14 mouse cellular contexts compared by ENCODE assay signal in genomic region chr16:18870495-18870894, GRCm38 (mm10). TPM values are rescaled to one million over a fixed set of nuclear protein-coding genes. Genes with fewer than 3 reads are reported as not detected.
DNase-seq lines count a peak whose midpoint lies in the region; ATAC-seq and TF ChIP-seq lines count a peak whose summit lies in the region.
"Not testable (repeated sequence)": the region's sequence is repeated elsewhere in the genome, so short reads cannot be mapped to it uniquely, and the experiment has no call there.
"Had no signal": no experiment of that assay in that cellular context is flagged by ENCODE, and none has a peak within 500 bp of the region (broad histone marks: within the 10 kb centered on the region; RNA-seq: fewer than 3 reads in every experiment).

No protein-coding gene starts in this region.

- peak; percentile 22 for DNase-seq in c-Kit-positive CD71-positive TER-119-positive erythroid progenitor cells, embryonic 14.5 days (ENCODE audit: low spot score)
- peak; percentile 36 for DNase-seq in heart, adult 11 months
- DNase-seq in liver, embryonic 14.5 days (ENCODE audit: low read depth in 3 of 3, low spot score in 3 of 3), result peak in 1 of 3 experiments; percentile 39

- H3K4me3 ChIP-seq in liver, embryonic 12.5 days; liver, embryonic 14.5 days (ENCODE audit: insufficient read depth in 1 of 2, low read depth in 2 of 2, low read length in 2 of 2); liver, embryonic 16.5 days (ENCODE audit: low read depth, low read length): not testable (repeated sequence)

- not testable (repeated sequence) for H3K9me3 ChIP-seq in liver, embryonic 12.5 days (replicated peaks); liver, embryonic 14.5 days (ENCODE audit: control insufficient read depth, low read length); liver, embryonic 16.5 days (replicated peaks; ENCODE audit: control insufficient read depth, low read length)

- H3K36me3 ChIP-seq in liver, embryonic 12.5 days, result peaks cover 48% of the 10 kb centered on the region
- H3K36me3 ChIP-seq in liver, embryonic 14.5 days (replicated peaks; ENCODE audit: control insufficient read depth, insufficient read depth, low read depth), result peaks cover 32% of the 10 kb centered on the region
- H3K36me3 ChIP-seq in liver, embryonic 16.5 days (ENCODE audit: control insufficient read depth, insufficient read depth), result peaks cover 18% of the 10 kb centered on the region; the same call in 1 of the 2 replicates

- TF ChIP-seq EP300 in liver, embryonic 14.5 days (IDR thresholded peaks at IDR 0.05; ENCODE audit: low read depth), result not testable (repeated sequence)

- not testable (repeated sequence) for H3K27me3 ChIP-seq in liver, embryonic 12.5 days (replicated peaks); liver, embryonic 14.5 days (ENCODE audit: control insufficient read depth, insufficient read depth, low read length); liver, embryonic 16.5 days (ENCODE audit: control insufficient read depth, insufficient read depth, low read depth, low read length)

- H3K4me1 ChIP-seq in liver, embryonic 12.5 days, result peaks cover 26% of the 10 kb centered on the region
- peaks cover 11 to 18% of the 10 kb centered on the region in 2 experiments for H3K4me1 ChIP-seq in liver, embryonic 14.5 days (replicated peaks; ENCODE audit: control insufficient read depth in 2 of 2, insufficient read depth in 2 of 2, low read length in 1 of 2)
- peaks cover 14% of the 10 kb centered on the region for H3K4me1 ChIP-seq in liver, embryonic 16.5 days (ENCODE audit: control insufficient read depth, low read depth, low read length)

- not testable (repeated sequence) for TF ChIP-seq CTCF in liver, embryonic 14.5 days (IDR thresholded peaks at IDR 0.05; ENCODE audit: low read depth)

- ATAC-seq in liver, embryonic 12.5 days, result peak; percentile 64; the same call in 1 of the 2 replicates
- ATAC-seq in liver, embryonic 14.5 days (ENCODE audit: insufficient read depth), result peak; percentile 39; the same call in 1 of the 2 replicates
- ATAC-seq in liver, embryonic 16.5 days (ENCODE audit: low read depth), result 0 out of 2 replicates have a peak, but pooled peaks have one; percentile 47

- not testable (repeated sequence) for H3K9ac ChIP-seq in liver, embryonic 12.5 days; liver, embryonic 14.5 days (replicated peaks); liver, embryonic 16.5 days (ENCODE audit: low read depth, low read length)

- H3K4me2 ChIP-seq in liver, embryonic 12.5 days, result peak overlapping the region; percentile 29
- H3K4me2 ChIP-seq in liver, embryonic 14.5 days (ENCODE audit: low read depth), result peak overlapping the region; percentile 32
- H3K4me2 ChIP-seq in liver, embryonic 16.5 days (ENCODE audit: low read depth, low read length), result not testable (repeated sequence)

- H3K27ac ChIP-seq in liver, embryonic 12.5 days; liver, embryonic 14.5 days; liver, embryonic 16.5 days (ENCODE audit: low read length): not testable (repeated sequence)

- WGBS in liver, embryonic 12.5 days (ENCODE audit: insufficient replicate concordance), result 67% methylated on average over 1 of the region's 1 CpGs
- 33% methylated on average over 1 of the region's 1 CpGs for WGBS in liver, embryonic 14.5 days (ENCODE audit: insufficient replicate concordance)
- WGBS in liver, embryonic 16.5 days (ENCODE audit: insufficient replicate concordance), result 46% methylated on average over 1 of the region's 1 CpGs

RNA-seq across cellular contexts. Expression of gene Mrpl40, which starts 6.2 kb away (rescaled TPM):
- polyA plus RNA-seq in liver, embryonic 12.5 days (2016; fragmentation: Nextera tagmentation; extraction: Ambion mirVana), result 96.1 and 99.3 TPM in 2 replicates
- polyA plus RNA-seq in liver, embryonic 14.5 days (2012; rRNA removed), result 12.0 and 18.7 TPM in 2 replicates
- polyA plus RNA-seq in liver, embryonic 14.5 days (2014; fragmentation: Nextera tagmentation; extraction: Ambion mirVana), result 52.7 and 53.8 TPM in 2 replicates
- 46.4 and 51.8 TPM in 2 replicates for polyA plus RNA-seq in liver, embryonic 16.5 days (2015; fragmentation: Nextera tagmentation; extraction: Ambion mirVana)

RNA-seq across cellular contexts. Expression of gene Hira, which starts 6.3 kb away (rescaled TPM):
- polyA plus RNA-seq in liver, embryonic 12.5 days (2016; fragmentation: Nextera tagmentation; extraction: Ambion mirVana), result 13.6 and 15.2 TPM in 2 replicates
- polyA plus RNA-seq in liver, embryonic 14.5 days (2012; rRNA removed), result 23.2 and 23.7 TPM in 2 replicates
- 4.9 and 5.9 TPM in 2 replicates for polyA plus RNA-seq in liver, embryonic 14.5 days (2014; fragmentation: Nextera tagmentation; extraction: Ambion mirVana)
- polyA plus RNA-seq in liver, embryonic 16.5 days (2015; fragmentation: Nextera tagmentation; extraction: Ambion mirVana), result 2.2 and 3.0 TPM in 2 replicates

RNA-seq across cellular contexts. Expression of gene Gm28539, which starts 34.1 kb away (rescaled TPM):
- not detected in 2 replicates for polyA plus RNA-seq in liver, embryonic 12.5 days (2016; fragmentation: Nextera tagmentation; extraction: Ambion mirVana)
- not detected in 2 replicates for polyA plus RNA-seq in liver, embryonic 14.5 days (2012; rRNA removed)
- not detected in 2 replicates for polyA plus RNA-seq in liver, embryonic 14.5 days (2014; fragmentation: Nextera tagmentation; extraction: Ambion mirVana)
- not detected in 2 replicates for polyA plus RNA-seq in liver, embryonic 16.5 days (2015; fragmentation: Nextera tagmentation; extraction: Ambion mirVana)
- polyA plus RNA-seq: C2C12; embryonic facial prominence, embryonic 11.5 days; embryonic facial prominence, embryonic 13.5 days; embryonic facial prominence, embryonic 15.5 days; erythroblast, embryonic 14.5 days; forebrain, embryonic 11.5 days; forebrain, embryonic 13.5 days; forebrain, embryonic 15.5 days; forebrain, postnatal 0 days had no signal

RNA-seq across cellular contexts. Expression of gene 2510002D24Rik, which starts 34.1 kb away (rescaled TPM):
- 32.3 and 32.8 TPM in 2 replicates for polyA plus RNA-seq in liver, embryonic 12.5 days (2016; fragmentation: Nextera tagmentation; extraction: Ambion mirVana)
- 20.5 and 23.6 TPM in 2 replicates for polyA plus RNA-seq in liver, embryonic 14.5 days (2012; rRNA removed)
- 10.1 and 11.0 TPM in 2 replicates for polyA plus RNA-seq in liver, embryonic 14.5 days (2014; fragmentation: Nextera tagmentation; extraction: Ambion mirVana)
- 16.4 and 18.1 TPM in 2 replicates for polyA plus RNA-seq in liver, embryonic 16.5 days (2015; fragmentation: Nextera tagmentation; extraction: Ambion mirVana)

RNA-seq across cellular contexts. Expression of gene Cdc45, which starts 58.7 kb away (rescaled TPM):
- 54.2 and 55.9 TPM in 2 replicates for polyA plus RNA-seq in liver, embryonic 12.5 days (2016; fragmentation: Nextera tagmentation; extraction: Ambion mirVana)
- 40.7 and 45.8 TPM in 2 replicates for polyA plus RNA-seq in liver, embryonic 14.5 days (2012; rRNA removed)
- polyA plus RNA-seq in liver, embryonic 14.5 days (2014; fragmentation: Nextera tagmentation; extraction: Ambion mirVana), result 40.6 and 45.4 TPM in 2 replicates
- 33.6 and 38.5 TPM in 2 replicates for polyA plus RNA-seq in liver, embryonic 16.5 days (2015; fragmentation: Nextera tagmentation; extraction: Ambion mirVana)
